Mouse (Mus musculus): ENCODE results near the gene Ccdc185. TPM values are rescaled to one million over a fixed set of nuclear protein-coding genes. Genes with fewer than 3 reads are reported as not detected.
A peak's percentile ranks its signal among the peaks of the same experiment; 100 is the strongest.

Gene Ccdc185
- total and polyA plus RNA-seq, 2 experiments from 2014 or later, result not detected

- WGBS, result 87% methylated on average over 1 of the region's 1 CpGs
- Histone ChIP-seq H3K27ac (ENCODE audit: low read depth, low read length) (no peak overlapping the region), H3K4me1 (ENCODE audit: insufficient read depth, low read length) (no peaks in the 10 kb centered on the region), H3K27me3 (ENCODE audit: insufficient read depth, low read length) (no peaks in the 10 kb centered on the region), H3K9me3 (ENCODE audit: low read length) (no peaks in the 10 kb centered on the region), H3K4me2 (ENCODE audit: low read depth, low read length, poor library complexity, severe bottlenecking) (no peak overlapping the region), H3K9ac (replicated peaks; ENCODE audit: low read length, poor library complexity, severe bottlenecking) (no peak overlapping the region), H3K4me3 (ENCODE audit: low read depth, low read length) (no peak overlapping the region), H3K36me3 (ENCODE audit: insufficient read depth, low read length) (no peaks in the 10 kb centered on the region)
- DNase-seq (ENCODE audit: low spot score) (no peak), ATAC-seq (ENCODE audit: low FRiP score) (no peak)
- no peak for TF ChIP-seq CTCF (IDR thresholded peaks at IDR 0.05)
These were observed 9.8 kb upstream of the Ccdc185 start for GRCm38 (mm10) chr1:182758783-182759182.

GRCm38 (mm10) chr1:182754865-182755264 lies 5.9 kb upstream of the Ccdc185 start:
- ATAC-seq (ENCODE audit: low FRiP score), result no peak
- TF ChIP-seq CTCF (IDR thresholded peaks at IDR 0.05), result no peak
- H3K4me2 ChIP-seq (ENCODE audit: low read depth, low read length, poor library complexity, severe bottlenecking), result no peak overlapping the region
- 84% methylated on average over 5 of the region's 5 CpGs for WGBS
- no peak for DNase-seq (ENCODE audit: low spot score)
- no peaks in the 10 kb centered on the region for H3K9me3 ChIP-seq (ENCODE audit: low read length)
- H3K27ac ChIP-seq (ENCODE audit: low read depth, low read length), result no peak overlapping the region
- 0 out of 2 replicates have a peak, but pooled peaks cover 2% of the 10 kb centered on the region for H3K4me1 ChIP-seq (ENCODE audit: insufficient read depth, low read length)
- no peaks in the 10 kb centered on the region for H3K36me3 ChIP-seq (ENCODE audit: insufficient read depth, low read length)
- H3K4me3 ChIP-seq (ENCODE audit: low read depth, low read length), result no peak overlapping the region
- no peak overlapping the region for H3K9ac ChIP-seq (replicated peaks; ENCODE audit: low read length, poor library complexity, severe bottlenecking)
- H3K27me3 ChIP-seq (ENCODE audit: insufficient read depth, low read length), result no peaks in the 10 kb centered on the region

GRCm38 (mm10) chr1:182753694-182754093 lies 4.7 kb upstream of the Ccdc185 start:
- peak; percentile 25 for DNase-seq (ENCODE audit: low spot score)
- no peaks in the 10 kb centered on the region for H3K36me3 ChIP-seq (ENCODE audit: insufficient read depth, low read length)
- no peak for TF ChIP-seq CTCF (IDR thresholded peaks at IDR 0.05)
- H3K9ac ChIP-seq (replicated peaks; ENCODE audit: low read length, poor library complexity, severe bottlenecking), result no peak overlapping the region
- 0 out of 2 replicates have a peak, but pooled peaks cover 2% of the 10 kb centered on the region for H3K4me1 ChIP-seq (ENCODE audit: insufficient read depth, low read length)
- H3K27ac ChIP-seq (ENCODE audit: low read depth, low read length), result no peak overlapping the region
- no peak for ATAC-seq (ENCODE audit: low FRiP score)
- H3K27me3 ChIP-seq (ENCODE audit: insufficient read depth, low read length), result no peaks in the 10 kb centered on the region
- no peak overlapping the region for H3K4me3 ChIP-seq (ENCODE audit: low read depth, low read length)
- 65% methylated on average over 8 of the region's 8 CpGs for WGBS
- H3K9me3 ChIP-seq (ENCODE audit: low read length), result no peaks in the 10 kb centered on the region
- no peak overlapping the region for H3K4me2 ChIP-seq (ENCODE audit: low read depth, low read length, poor library complexity, severe bottlenecking)

GRCm38 (mm10) chr1:182751301-182751700 lies 2.3 kb upstream of the Ccdc185 start:
- DNase-seq (ENCODE audit: low spot score), result no peak
- H3K4me2 ChIP-seq (ENCODE audit: low read depth, low read length, poor library complexity, severe bottlenecking), result no peak overlapping the region

GRCm38 (mm10) chr1:182747834-182748233 lies 1.1 kb downstream of the Ccdc185 start:
- WGBS, result 89% methylated on average over 17 of the region's 17 CpGs
- Histone ChIP-seq H3K4me2 (ENCODE audit: low read depth, low read length, poor library complexity, severe bottlenecking) (no peak overlapping the region), H3K4me1 (ENCODE audit: insufficient read depth, low read length) (no peaks in the 10 kb centered on the region), H3K4me3 (ENCODE audit: low read depth, low read length) (no peak overlapping the region), H3K9ac (replicated peaks; ENCODE audit: low read length, poor library complexity, severe bottlenecking) (no peak overlapping the region), H3K27me3 (ENCODE audit: insufficient read depth, low read length) (no peaks in the 10 kb centered on the region), H3K9me3 (ENCODE audit: low read length) (no peaks in the 10 kb centered on the region), H3K27ac (ENCODE audit: low read depth, low read length) (no peak overlapping the region), H3K36me3 (ENCODE audit: insufficient read depth, low read length) (no peaks in the 10 kb centered on the region)
- DNase-seq (ENCODE audit: low spot score) (no peak), ATAC-seq (ENCODE audit: low FRiP score) (no peak)
- TF ChIP-seq CTCF (IDR thresholded peaks at IDR 0.05), result no peak

More at GRCm38 (mm10) chr1:182751301-182751700, 2.3 kb upstream of the Ccdc185 start:
- Histone ChIP-seq H3K27ac (ENCODE audit: low read depth, low read length) (no peak overlapping the region), H3K9ac (replicated peaks; ENCODE audit: low read length, poor library complexity, severe bottlenecking) (no peak overlapping the region), H3K27me3 (ENCODE audit: insufficient read depth, low read length) (no peaks in the 10 kb centered on the region), H3K9me3 (ENCODE audit: low read length) (no peaks in the 10 kb centered on the region), H3K4me1 (ENCODE audit: insufficient read depth, low read length) (0 out of 2 replicates have a peak, but pooled peaks cover 2% of the 10 kb centered on the region), H3K4me3 (ENCODE audit: low read depth, low read length) (no peak overlapping the region), H3K36me3 (ENCODE audit: insufficient read depth, low read length) (no peaks in the 10 kb centered on the region)
- no peak for ATAC-seq (ENCODE audit: low FRiP score)
- no peak for TF ChIP-seq CTCF (IDR thresholded peaks at IDR 0.05)
- WGBS, result 46% methylated on average over 8 of the region's 8 CpGs

GRCm38 (mm10) chr1:182747081-182747480 lies 1.9 kb downstream of the Ccdc185 start:
- ATAC-seq (ENCODE audit: low FRiP score) (no peak), DNase-seq (ENCODE audit: low spot score) (no peak)
- Histone ChIP-seq H3K4me2 (ENCODE audit: low read depth, low read length, poor library complexity, severe bottlenecking) (no peak overlapping the region), H3K9ac (replicated peaks; ENCODE audit: low read length, poor library complexity, severe bottlenecking) (no peak overlapping the region), H3K4me3 (ENCODE audit: low read depth, low read length) (no peak overlapping the region), H3K4me1 (ENCODE audit: insufficient read depth, low read length) (no peaks in the 10 kb centered on the region), H3K27ac (ENCODE audit: low read depth, low read length) (no peak overlapping the region), H3K9me3 (ENCODE audit: low read length) (no peaks in the 10 kb centered on the region), H3K27me3 (ENCODE audit: insufficient read depth, low read length) (no peaks in the 10 kb centered on the region), H3K36me3 (ENCODE audit: insufficient read depth, low read length) (no peaks in the 10 kb centered on the region)
- TF ChIP-seq CTCF (IDR thresholded peaks at IDR 0.05), result no peak
- 92% methylated on average over 9 of the region's 9 CpGs for WGBS

Data from midbrain, postnatal 0 days (tissue).